Mouse (Mus musculus): ENCODE results near the gene Atg4d.
"Not testable (repeated sequence)": the region's sequence is repeated elsewhere in the genome, so short reads cannot be mapped to it uniquely, and the experiment has no call there.

The Atg4d gene

GRCm38 (mm10) chr9:21274336-21274735, 9.2 kb downstream of the Atg4d start:
- DNase-seq (ENCODE audit: low spot score), result no peak

- DNase-seq (ENCODE audit: low spot score), result no peak
Observed at GRCm38 (mm10) chr9:21275013-21275710, 10.1 kb downstream of the Atg4d start.

GRCm38 (mm10) chr9:21275727-21276126, 10.6 kb downstream of the Atg4d start:
- no peak for DNase-seq (ENCODE audit: low spot score)

GRCm38 (mm10) chr9:21276307-21276706, 11.2 kb downstream of the Atg4d start:
- DNase-seq (ENCODE audit: low spot score), result no peak

GRCm38 (mm10) chr9:21277776-21278175, 12.7 kb downstream of the Atg4d start:
- DNase-seq (ENCODE audit: low spot score), result no peak

GRCm38 (mm10) chr9:21283591-21283990, 18.5 kb downstream of the Atg4d start:
- DNase-seq (ENCODE audit: low spot score), result no peak

- DNase-seq (ENCODE audit: low spot score), result no peak
Observed at GRCm38 (mm10) chr9:21283994-21284393, 18.9 kb downstream of the Atg4d start.

- no peak for DNase-seq (ENCODE audit: low spot score)
Observed at GRCm38 (mm10) chr9:21286753-21287152, 21.7 kb downstream of the Atg4d start.

- peak; percentile 96 for DNase-seq (ENCODE audit: low spot score)
Observed at GRCm38 (mm10) chr9:21287571-21288402, 22.7 kb downstream of the Atg4d start, which contains the start of gene Kri1. Gene Kri1 (minus strand): TSS chr9:21287969.

- no peak for DNase-seq (ENCODE audit: low spot score)
Observed at GRCm38 (mm10) chr9:21288404-21289336, 23.6 kb downstream of the Atg4d start.

GRCm38 (mm10) chr9:21289337-21289671, 24.2 kb downstream of the Atg4d start:
- no peak for DNase-seq (ENCODE audit: low spot score)

GRCm38 (mm10) chr9:21290589-21290988, 25.5 kb downstream of the Atg4d start:
- DNase-seq (ENCODE audit: low spot score), result peak; percentile 25

- peak; percentile 97 for DNase-seq (ENCODE audit: low spot score)
Observed at GRCm38 (mm10) chr9:21291022-21291787, 26.1 kb downstream of the Atg4d start, which contains the start of gene Cdkn2d. Gene Cdkn2d (minus strand): TSS chr9:21291407.

- not testable (repeated sequence) for DNase-seq (ENCODE audit: low spot score)
Observed at GRCm38 (mm10) chr9:21291868-21292267, 26.8 kb downstream of the Atg4d start.

GRCm38 (mm10) chr9:21292271-21292670, 27.2 kb downstream of the Atg4d start:
- DNase-seq (ENCODE audit: low spot score), result no peak

- DNase-seq (ENCODE audit: low spot score), result no peak
Observed at GRCm38 (mm10) chr9:21299014-21299413, 33.9 kb downstream of the Atg4d start.

- DNase-seq (ENCODE audit: low spot score), result no peak
Observed at GRCm38 (mm10) chr9:21305065-21305464, 40.0 kb downstream of the Atg4d start.

- no peak for DNase-seq (ENCODE audit: low spot score)
Observed at GRCm38 (mm10) chr9:21309150-21309741, 44.2 kb downstream of the Atg4d start.

GRCm38 (mm10) chr9:21311695-21312094, 46.6 kb downstream of the Atg4d start:
- no peak for DNase-seq (ENCODE audit: low spot score)

GRCm38 (mm10) chr9:21312134-21312533, 47.0 kb downstream of the Atg4d start, which contains the start of gene Ap1m2:
Gene Ap1m2 (minus strand): TSS chr9:21312337.
- DNase-seq (ENCODE audit: low spot score), result peak; percentile 62

GRCm38 (mm10) chr9:21313394-21313793, 48.3 kb downstream of the Atg4d start:
- peak; percentile 96 for DNase-seq (ENCODE audit: low spot score)
